Mouse (Mus musculus) midbrain, embryonic 11.5 days (tissue): Measurements from ENCODE around the gene Rreb1. TPM values are rescaled to one million over a fixed set of nuclear protein-coding genes. Genes with fewer than 3 reads are reported as not detected.
"Not testable (repeated sequence)": the region's sequence is repeated elsewhere in the genome, so short reads cannot be mapped to it uniquely, and the experiment has no call there.

Experiments used
- ATAC-seq: fragments of 200-750 bp; cut with Nextera tagmentation; 2 replicates; pipeline ENCODE4 v1.8.0; 2017; ENCODE audit warnings: moderate TSS enrichment, moderate library complexity; ENCODE audit not compliant: low FRiP score
- DNase-seq: peaks from one replicate; pipeline ENCODE4 v3.0.0; 2015; ENCODE audit warnings: low spot score; ENCODE audit errors: missing footprints
- H3K27ac ChIP-seq: fragments of 300-500 bp; sonication (generic); 2 replicates; pipeline ENCODE4 v1.5.1; 2014; ENCODE audit warnings: low read depth, low read length
- H3K27me3 ChIP-seq: fragments of 300-500 bp; sonication (generic); 2 replicates; pipeline ENCODE4 v1.6.1; 2014; ENCODE audit warnings: mild to moderate bottlenecking, low read length, moderate library complexity, mixed read lengths; ENCODE audit not compliant: control insufficient read depth, insufficient read depth
- H3K36me3 ChIP-seq: fragments of 300-500 bp; sonication (generic); 2 replicates; pipeline ENCODE4 v1.6.1; 2014; ENCODE audit warnings: mild to moderate bottlenecking, low read length, moderate library complexity, mixed read lengths; ENCODE audit not compliant: control insufficient read depth, insufficient read depth
- H3K4me1 ChIP-seq: fragments of 300-500 bp; sonication (generic); 2 replicates; pipeline ENCODE4 v1.6.1; 2014; ENCODE audit warnings: low read length; ENCODE audit not compliant: control insufficient read depth, insufficient read depth
- H3K4me2 ChIP-seq: fragments of 300-500 bp; sonication (generic); 2 replicates; pipeline ENCODE4 v1.6.1; 2014; ENCODE audit warnings: mild to moderate bottlenecking, moderate library complexity
- H3K4me3 ChIP-seq: fragments of 300-500 bp; sonication (generic); 2 replicates; pipeline ENCODE4 v1.5.1; 2014; ENCODE audit warnings: low read depth, low read length
- H3K9ac ChIP-seq: fragments of 300-500 bp; sonication (generic); 2 replicates; pipeline ENCODE4 v1.6.1; 2014; ENCODE audit warnings: low read length
- H3K9me3 ChIP-seq: fragments of 300-500 bp; sonication (generic); 2 replicates; pipeline ENCODE4 v1.6.1; 2016; ENCODE audit warnings: low read length; ENCODE audit not compliant: control insufficient read depth
- WGBS: fragments of 180-500 bp; shearing (Covaris S2); extraction: QIAGEN DNeasy Blood & Tissue Kit; methylation state at CpG from one replicate; pipeline ENCODE4 v1.1.7; 2014; 5-methylcytosine and 5-hydroxymethylcytosine counted together
- polyA plus RNA-seq: library from polyadenylated mRNA; unstranded; fragments of >200 nt; fragmentation: Nextera tagmentation; extraction: Ambion mirVana; gene quantifications from 2 replicates; pipeline ENCODE4 v1.2.1, GENCODE M21; 2014

Rreb1 gene
- polyA plus RNA-seq, 1 experiment from 2014 or later: 5.5 TPM

DNA sequence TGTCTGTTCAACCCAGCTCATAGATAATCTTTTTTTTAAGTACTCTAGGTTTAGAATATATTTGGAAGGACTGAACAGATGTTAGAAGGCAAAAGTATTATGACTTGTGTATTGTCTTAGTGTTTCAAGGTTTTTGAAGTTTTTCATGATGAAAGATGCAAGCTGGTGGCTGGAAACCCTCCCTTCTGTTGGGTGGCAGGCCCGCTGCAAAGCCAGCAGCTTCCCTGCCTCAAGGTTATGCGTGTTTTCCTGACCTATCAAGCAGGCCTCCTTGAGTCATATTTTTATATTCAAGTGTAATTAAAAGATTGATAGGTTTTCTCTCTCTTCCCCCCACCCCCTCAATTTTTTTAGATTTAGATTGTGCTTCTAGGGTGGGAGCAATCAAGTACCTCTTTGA lies 52.1 kb downstream of the Rreb1 start:
- Histone ChIP-seq H3K9ac (no peak overlapping the region), H3K4me3 (no peak overlapping the region), H3K4me2 (no peak overlapping the region), H3K36me3 (no peaks in the 10 kb centered on the region), H3K27me3 (peaks cover 13% of the 10 kb centered on the region), H3K27ac (no peak overlapping the region), H3K9me3 (no peaks in the 10 kb centered on the region), H3K4me1 (peaks cover 26% of the 10 kb centered on the region)
- WGBS: 42% methylated on average over 2 of the region's 2 CpGs
- DNase-seq (no peak), ATAC-seq (no peak)

DNA sequence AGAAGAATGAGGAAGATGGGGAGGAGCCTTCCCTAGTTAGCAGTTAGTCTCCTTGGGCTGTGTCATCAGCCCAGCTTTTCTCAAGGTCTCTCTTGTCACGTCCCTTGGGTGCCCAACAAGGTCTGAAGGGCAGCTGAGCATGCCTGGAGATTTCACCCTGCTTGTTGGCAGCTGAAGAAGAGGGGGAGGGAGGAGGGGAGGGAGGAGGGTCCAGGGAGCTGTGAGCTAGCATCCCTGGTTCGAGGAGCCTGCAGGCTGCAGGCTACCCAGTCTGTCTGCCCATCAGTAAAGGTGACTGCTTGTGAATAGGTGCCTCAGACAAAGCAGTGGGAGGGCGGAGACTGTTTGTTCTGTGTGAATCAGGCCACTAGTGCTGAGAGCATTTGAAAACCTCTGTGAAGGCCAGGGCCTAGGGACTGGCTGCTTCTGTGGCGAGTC lies 52.7 kb downstream of the Rreb1 start:
- Histone ChIP-seq H3K27me3 (peaks cover 10% of the 10 kb centered on the region), H3K36me3 (no peaks in the 10 kb centered on the region), H3K4me3 (no peak overlapping the region), H3K9ac (no peak overlapping the region), H3K4me2 (no peak overlapping the region), H3K27ac (no peak overlapping the region), H3K9me3 (no peaks in the 10 kb centered on the region), H3K4me1 (peaks cover 22% of the 10 kb centered on the region)
- DNase-seq (no peak), ATAC-seq (no peak)
- 18% methylated on average over 4 of the region's 4 CpGs for WGBS

DNA sequence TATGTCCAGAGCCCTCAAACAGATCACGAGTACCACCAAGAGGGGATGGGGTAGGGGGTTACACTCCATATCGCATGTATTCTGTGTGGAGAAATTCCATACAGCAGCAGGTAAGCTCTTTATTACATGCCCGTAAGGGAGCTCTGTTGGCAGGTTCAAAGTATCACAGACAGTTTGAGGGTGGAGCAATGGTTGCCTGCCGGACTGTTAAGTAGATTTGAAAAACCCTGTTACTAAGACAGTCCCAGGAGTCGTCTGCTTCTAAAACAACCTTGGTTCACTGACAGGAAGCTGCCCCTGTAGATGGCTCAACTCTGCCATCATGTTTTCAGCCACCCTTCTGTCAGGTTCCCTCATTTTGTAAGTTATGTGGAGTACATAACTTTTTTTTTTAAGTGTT lies 54.3 kb downstream of the Rreb1 start:
- ATAC-seq (no peak), DNase-seq (no peak)
- Histone ChIP-seq H3K27ac (no peak overlapping the region), H3K9ac (no peak overlapping the region), H3K4me3 (no peak overlapping the region), H3K9me3 (no peaks in the 10 kb centered on the region), H3K4me1 (peaks cover 18% of the 10 kb centered on the region), H3K27me3 (peaks cover 5% of the 10 kb centered on the region), H3K4me2 (no peak overlapping the region), H3K36me3 (no peaks in the 10 kb centered on the region)
- 30% methylated on average over 5 of the region's 5 CpGs for WGBS

DNA sequence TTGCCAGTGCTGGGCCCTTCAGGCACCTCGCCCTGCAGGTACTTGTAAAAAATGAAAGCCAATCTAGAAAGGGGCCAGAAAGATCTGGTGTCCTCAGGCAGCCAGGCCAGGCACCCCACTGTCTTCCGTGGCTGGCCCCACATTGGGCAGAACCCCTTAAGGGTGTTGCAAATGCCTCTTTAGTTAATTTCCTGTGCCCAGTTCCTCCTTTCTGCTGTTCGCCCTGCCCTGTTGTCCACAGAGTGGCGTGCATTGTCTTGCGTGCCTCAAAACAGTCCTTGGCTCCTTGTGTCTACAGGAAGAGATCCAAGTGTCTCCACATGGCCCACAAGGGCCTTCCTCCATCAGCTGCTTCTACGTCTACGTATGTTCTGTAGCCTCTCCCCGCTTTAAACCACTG lies 55.3 kb downstream of the Rreb1 start:
- DNase-seq: no peak
- peaks cover 5% of the 10 kb centered on the region for H3K27me3 ChIP-seq
- peaks cover 11% of the 10 kb centered on the region for H3K4me1 ChIP-seq
- H3K36me3 ChIP-seq: no peaks in the 10 kb centered on the region
- H3K9me3 ChIP-seq: no peaks in the 10 kb centered on the region
- no peak for ATAC-seq
- no peak overlapping the region for H3K4me2 ChIP-seq
- WGBS: 79% methylated on average over 8 of the region's 8 CpGs
- H3K9ac ChIP-seq: no peak overlapping the region
- no peak overlapping the region for H3K4me3 ChIP-seq
- H3K27ac ChIP-seq: no peak overlapping the region

DNA sequence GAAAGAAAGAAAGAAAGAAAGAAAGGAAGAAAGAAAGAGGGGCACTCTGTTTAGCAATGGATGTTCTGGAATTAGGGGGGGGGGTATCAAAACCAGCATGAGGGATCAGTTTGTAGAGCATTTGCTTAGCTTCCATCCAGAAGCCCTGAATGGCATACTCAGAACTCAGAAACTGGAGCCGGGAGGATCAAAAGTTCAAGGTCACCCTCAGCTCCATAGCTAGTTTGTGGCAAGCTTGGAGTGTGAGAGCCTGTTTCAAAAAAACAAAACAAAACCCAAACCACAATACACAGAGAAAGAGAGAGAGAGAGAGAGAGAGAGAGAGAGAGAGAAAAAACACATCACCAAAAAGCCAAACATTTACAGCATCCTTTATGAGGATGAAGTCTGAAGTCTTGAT lies 57.1 kb downstream of the Rreb1 start:
- Histone ChIP-seq H3K36me3 (no peaks in the 10 kb centered on the region), H3K9me3 (no peaks in the 10 kb centered on the region), H3K27me3 (peaks cover 5% of the 10 kb centered on the region), H3K9ac (no peak overlapping the region), H3K4me1 (peaks cover 11% of the 10 kb centered on the region), H3K4me3 (no peak overlapping the region), H3K27ac (no peak overlapping the region), H3K4me2 (no peak overlapping the region)
- no peak for ATAC-seq
- no peak for DNase-seq
- WGBS: 94% methylated on average over 1 of the region's 1 CpGs

DNA sequence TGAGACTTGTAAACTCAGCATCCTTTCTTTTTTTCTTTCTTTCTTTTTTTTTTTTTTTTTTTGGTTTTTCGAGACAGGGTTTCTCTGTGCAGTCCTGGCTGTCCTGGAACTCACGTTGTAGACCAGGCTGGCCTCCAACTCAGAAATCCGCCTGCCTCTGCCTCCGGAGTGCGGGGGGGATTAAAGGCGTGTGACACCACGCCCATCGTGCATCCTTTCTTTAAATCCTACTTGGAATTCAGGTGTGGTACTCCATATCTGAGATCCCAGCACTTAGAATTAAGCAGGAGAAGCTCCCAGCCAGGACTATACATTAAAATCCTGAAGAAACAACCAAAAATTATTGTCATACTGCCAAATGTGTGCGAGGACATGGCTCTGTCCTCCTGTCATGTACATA lies 57.6 kb downstream of the Rreb1 start:
- ATAC-seq, H3K4me3 ChIP-seq, H3K27me3 ChIP-seq, H3K4me1 ChIP-seq, H3K4me2 ChIP-seq, H3K36me3 ChIP-seq, H3K9me3 ChIP-seq, DNase-seq, H3K9ac ChIP-seq, H3K27ac ChIP-seq: not testable (repeated sequence)
- 88% methylated on average over 9 of the region's 9 CpGs for WGBS

DNA sequence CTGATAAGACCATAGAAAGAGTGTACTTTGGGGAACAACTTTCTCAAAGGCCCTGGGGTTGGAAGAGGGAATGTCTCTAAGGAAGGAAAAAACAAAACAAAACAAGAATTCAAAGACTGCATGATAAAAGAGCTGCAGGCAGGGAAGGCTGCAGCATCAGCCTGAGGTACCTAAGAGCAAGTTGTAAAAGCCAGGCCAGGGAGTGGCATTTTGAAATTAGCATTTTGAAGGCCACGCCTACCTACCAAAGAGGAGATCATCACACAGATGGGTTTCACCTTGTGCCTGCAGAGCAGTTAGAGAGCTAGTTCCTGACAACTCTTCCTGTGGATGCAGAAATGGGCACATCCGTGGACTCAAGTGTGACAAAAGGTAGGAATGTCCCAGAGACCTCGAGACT lies 59.2 kb downstream of the Rreb1 start:
- H3K9me3 ChIP-seq: no peaks in the 10 kb centered on the region
- no peak overlapping the region for H3K27ac ChIP-seq
- H3K4me2 ChIP-seq: no peak overlapping the region
- 70% methylated on average over 3 of the region's 3 CpGs for WGBS
- H3K36me3 ChIP-seq: no peaks in the 10 kb centered on the region
- DNase-seq: no peak
- no peaks in the 10 kb centered on the region for H3K27me3 ChIP-seq
- no peak for ATAC-seq
- no peak overlapping the region for H3K9ac ChIP-seq
- no peaks in the 10 kb centered on the region for H3K4me1 ChIP-seq
- no peak overlapping the region for H3K4me3 ChIP-seq

DNA sequence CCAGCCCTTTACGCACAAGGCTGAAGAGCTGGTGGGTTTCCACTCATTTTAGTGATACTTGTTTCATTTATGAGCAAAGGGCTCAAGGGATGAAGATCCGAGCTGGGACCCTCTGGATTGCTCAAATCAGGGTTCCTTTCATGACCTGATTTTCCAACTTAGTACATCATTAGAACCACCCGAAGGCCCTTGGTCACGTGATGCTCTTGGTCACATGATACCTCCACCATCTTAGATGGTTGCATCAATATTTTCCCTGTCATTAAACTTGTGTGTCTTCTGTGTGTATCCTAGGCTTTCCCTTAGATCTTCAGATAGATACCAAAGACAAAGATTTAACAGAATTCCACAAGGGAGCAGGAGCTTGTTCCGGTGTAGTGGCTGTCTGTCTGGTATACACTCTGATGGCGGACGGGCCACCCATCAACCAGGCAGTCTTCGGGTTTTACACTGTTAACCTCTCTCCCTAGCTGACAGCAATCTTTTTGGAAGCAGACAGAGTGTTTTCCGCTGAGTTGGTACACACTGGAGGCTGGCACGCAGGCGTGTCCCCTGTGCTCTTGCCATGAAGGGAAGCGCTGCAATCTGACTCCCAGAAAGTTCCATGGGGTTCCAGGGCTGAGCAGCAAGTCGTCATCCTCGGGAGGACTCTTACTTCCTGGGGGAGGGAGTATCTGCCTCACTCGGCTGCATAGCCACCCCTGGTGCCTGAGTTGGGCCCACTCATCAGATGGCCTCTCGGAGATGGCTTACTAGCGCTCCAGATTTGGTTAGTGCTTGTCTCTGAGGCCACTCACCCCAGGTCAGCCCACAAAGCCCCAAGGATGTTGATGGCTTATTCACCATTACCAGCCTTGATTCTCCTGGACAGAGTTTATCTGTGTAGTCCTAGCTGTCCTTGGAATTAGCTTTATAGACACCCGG lies 60.3 kb downstream of the Rreb1 start:
- H3K27me3 ChIP-seq: no peaks in the 10 kb centered on the region
- ATAC-seq: no peak
- H3K9ac ChIP-seq: no peak overlapping the region
- H3K36me3 ChIP-seq: no peaks in the 10 kb centered on the region
- H3K4me1 ChIP-seq: no peaks in the 10 kb centered on the region
- 89% methylated on average over 18 of the region's 18 CpGs for WGBS
- H3K27ac ChIP-seq: no peak overlapping the region
- no peak overlapping the region for H3K4me2 ChIP-seq
- no peak for DNase-seq
- H3K9me3 ChIP-seq: no peaks in the 10 kb centered on the region
- H3K4me3 ChIP-seq: no peak overlapping the region

DNA sequence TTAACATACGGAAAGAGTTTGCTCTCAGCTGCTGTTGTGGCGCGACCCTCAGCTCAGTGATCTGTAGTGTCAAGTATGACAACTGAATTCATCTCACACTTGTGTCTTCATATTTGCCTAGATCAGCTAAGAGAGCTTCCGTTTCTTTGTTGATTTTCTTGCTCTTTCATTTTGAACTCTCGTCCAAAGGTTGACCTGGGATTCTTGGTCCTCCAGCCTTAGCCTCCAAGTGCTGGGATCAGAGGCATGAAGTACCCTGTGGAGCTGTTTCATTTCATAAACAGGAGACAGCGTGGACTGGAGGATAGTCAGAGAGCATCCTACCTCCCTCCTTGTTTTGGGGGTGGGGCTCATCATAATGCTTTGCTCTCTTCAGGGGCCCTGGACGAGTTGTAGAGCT lies 65.0 kb downstream of the Rreb1 start:
- no peaks in the 10 kb centered on the region for H3K9me3 ChIP-seq
- 77% methylated on average over 7 of the region's 7 CpGs for WGBS
- H3K4me3 ChIP-seq: no peak overlapping the region
- H3K27me3 ChIP-seq: no peaks in the 10 kb centered on the region
- DNase-seq (no peak), ATAC-seq (no peak)
- H3K9ac ChIP-seq: no peak overlapping the region
- no peak overlapping the region for H3K27ac ChIP-seq
- no peaks in the 10 kb centered on the region for H3K4me1 ChIP-seq
- H3K36me3 ChIP-seq: no peaks in the 10 kb centered on the region
- H3K4me2 ChIP-seq: no peak overlapping the region
